Mouse (Mus musculus) c-Kit-positive CD71-positive TER-119-positive erythroid progenitor cells, embryonic 14.5 days (primary cell): ENCODE results near the gene Habp4.

ENCODE experiments used
- DNase-seq: peaks from one replicate; pipeline ENCODE4 v3.0.0-alpha.2; 2013; ENCODE audit warnings: low spot score

The Habp4 gene

DNA sequence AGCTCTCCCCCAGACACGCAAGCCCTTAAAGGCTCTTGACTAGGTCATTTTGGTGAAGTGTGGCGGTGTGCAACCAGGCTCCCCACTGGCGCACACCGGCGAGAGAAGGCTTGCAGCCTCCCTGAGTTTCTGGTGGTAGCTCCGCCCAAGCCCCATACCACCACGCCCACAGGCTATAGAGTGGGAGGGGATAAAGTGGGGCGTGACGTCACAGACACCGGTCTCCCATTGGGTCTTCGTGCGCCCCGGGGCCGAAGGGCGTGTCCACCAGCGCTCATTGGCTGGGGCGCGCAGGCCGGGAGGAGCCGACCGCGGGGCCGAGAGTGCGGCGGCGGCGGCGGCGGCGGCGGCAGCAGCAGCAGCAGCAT is at the start of gene Habp4:
TSS of gene Habp4 (plus strand) at position 277 of the 368 bp plus-strand sequence.
- DNase-seq: peak; percentile 98

DNA sequence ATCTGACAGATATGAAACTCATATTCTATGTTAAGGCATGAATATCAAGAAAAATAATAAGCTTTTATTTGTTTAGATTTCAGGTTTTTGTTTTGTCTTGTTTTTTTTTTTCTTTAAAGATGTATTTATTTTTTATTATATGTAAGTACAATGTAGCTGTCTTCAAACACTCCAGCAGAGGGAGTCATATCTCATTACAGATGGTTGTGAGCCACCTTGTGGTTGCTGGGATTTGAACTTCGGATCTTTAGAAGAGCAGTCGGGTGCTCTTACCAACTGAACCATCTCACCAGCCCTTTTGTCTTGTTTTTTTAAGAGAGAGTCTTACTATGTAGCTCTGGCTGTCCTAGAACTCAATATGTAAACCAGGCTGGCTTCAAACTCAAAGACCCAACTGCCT is 44.2 kb upstream of the Habp4 start:
- DNase-seq: no peak

DNA sequence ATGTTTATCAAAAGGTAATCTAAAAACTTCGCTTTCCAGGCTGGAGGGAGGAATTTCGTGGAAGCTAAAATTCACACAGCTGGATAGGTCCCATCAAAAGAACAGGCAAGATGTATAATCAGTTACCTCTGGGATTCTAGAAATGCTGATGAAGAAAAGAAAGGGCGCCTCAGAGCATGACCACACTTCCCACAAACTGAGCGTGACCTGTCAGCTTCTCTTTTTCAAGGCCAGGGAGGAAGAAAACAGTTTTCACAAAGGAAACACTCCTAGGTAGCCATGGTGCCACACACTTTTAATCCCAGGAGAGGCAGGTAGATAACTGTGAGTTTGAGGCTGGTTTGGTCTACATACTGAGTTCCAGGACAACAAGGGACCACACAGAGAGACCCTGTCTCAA is 40.9 kb upstream of the Habp4 start:
- no peak for DNase-seq

DNA sequence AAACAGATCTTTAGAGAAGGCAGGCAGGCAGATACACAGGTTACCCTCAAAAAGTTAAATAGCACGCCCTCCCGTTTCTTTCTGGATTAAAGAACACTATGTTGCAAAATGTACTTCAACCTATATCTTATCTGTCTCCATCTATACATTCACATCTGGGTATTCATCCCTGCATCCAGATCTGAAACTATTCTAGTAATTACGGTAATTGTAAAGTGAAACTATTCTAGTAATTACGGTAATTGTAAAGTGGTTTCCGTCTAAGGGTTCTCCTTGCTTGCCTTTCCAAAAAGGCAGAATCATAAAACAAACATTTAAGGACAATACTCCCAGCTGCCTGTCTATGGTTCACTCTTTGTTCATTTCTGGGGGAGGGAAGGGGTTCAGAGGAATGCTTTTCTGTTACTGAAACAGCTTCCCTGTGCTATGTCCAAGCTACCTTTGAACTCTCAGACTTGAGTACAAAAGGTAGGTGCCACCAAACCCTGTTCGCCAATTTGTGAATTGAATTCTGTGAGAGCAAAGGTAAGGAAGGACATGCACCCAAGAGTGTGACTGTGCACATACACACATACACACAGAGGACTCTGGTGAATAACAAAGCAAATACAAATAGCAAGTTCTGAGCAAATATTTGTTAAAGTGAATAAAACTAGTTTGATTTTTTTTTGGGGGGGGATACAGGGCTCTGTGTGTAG is 38.0 kb upstream of the Habp4 start:
- no peak for DNase-seq

DNA sequence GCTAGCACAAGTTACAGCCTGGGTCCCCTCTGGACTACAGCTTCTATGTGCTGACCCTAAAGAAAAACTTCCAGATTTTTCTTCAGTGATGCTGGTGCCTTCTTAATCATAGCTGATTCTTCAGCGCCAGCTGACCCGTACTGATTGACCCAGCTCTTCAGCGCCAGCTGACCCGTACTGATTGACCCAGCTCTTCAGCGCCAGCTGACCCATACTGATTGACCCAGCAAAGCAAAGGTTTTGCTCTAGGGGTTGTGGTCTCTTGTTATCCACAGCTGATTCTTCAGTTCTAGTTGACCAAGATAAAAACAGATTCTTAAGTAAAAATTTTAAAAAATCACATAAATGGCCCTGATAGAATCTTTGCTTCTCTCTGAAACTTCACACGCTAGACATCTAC is 36.7 kb upstream of the Habp4 start:
- no peak for DNase-seq

DNA sequence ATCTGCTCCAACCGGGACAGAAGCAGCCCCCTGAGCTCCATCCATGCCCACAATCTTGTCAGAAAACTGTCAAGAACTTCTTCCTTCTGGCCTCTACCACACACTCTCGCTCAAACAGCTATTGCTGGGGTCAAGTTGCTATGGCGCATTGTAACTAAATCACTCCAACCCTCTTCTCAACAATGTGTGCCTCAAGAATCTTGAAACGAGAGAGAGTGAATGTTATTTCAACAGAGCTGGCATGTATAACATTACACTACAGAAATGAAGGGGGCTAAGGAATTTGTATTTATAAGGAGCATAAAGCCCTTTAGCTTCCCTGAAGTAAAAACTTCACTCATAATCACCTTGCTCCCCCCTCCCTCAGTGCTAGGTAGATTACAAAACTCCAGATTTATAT is 35.3 kb upstream of the Habp4 start:
- no peak for DNase-seq

DNA sequence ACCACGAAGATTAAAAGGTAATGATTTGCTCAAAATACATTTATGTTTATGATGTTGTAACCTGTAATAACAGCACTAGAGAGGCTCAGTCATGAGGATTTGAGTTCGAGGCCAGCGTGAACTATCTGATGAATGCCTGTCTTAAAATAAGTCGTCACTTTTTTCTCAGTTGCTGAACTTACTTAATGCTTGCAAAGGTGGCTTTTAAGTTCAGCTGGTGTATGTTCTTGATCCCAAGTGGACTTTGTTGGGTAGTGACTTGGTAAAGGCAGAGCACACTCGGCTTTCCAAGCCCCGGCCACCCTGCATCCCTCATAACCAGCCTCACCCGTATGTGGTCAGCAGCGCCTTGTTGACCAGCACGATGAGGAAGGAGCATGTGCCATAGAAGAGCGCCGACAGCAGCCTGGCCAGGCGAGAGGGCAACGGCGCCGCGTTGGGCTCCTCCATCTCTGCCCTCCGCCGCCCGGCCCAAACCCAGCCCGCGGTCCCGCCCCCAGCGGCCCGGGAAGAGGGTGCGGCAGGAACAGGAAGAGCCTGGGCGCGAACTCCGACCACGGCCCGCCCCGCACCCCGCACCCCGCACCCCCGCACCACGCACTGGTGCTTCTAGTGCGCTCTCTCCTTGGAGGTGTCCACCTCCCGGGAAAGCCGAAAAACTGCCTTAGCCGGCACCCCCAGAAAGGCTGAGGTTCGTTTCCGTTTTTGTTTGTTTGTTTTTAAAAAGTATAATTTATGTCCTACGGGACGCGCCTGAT is 32.6 kb upstream of the Habp4 start, which contains the start of gene Slc35d2:
TSS of gene Slc35d2 (minus strand) at position 511 of the 758 bp plus-strand sequence.
- DNase-seq: no peak

DNA sequence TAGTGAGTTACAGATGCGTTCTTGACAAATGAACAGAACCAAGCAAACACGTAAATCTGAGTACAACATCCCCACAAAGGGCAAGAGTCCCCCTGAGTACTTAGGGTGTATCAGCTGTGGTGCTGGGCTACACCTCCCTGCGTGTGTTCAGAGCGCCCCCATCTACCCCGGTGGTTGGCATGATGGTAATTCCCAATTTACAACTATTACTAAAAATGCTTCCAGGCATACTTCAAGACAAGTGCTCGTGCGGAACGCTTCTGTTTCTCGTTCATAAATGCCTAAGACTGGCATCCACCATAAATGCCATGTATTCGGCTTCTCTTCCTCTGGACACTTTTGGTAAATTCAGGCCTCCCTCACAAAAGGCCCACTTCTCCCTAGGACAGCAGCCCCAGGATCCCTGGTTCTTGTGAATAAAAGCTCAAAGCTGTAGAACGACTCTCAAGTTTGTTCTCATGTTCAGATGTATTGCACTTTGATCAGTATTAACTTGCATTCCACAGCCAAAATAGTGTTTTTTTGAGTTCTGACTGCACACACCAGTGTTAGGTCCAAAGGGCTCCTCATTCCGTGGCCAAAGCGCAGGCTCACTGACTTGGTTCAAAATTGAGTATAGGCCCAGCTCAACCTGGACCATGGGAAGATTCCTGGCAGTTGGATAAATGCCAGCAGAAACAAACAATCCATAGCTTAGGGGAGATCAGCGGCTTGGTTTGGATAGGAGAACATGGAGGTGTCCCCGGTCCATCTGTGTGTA is 31.8 kb upstream of the Habp4 start:
- DNase-seq: no peak

DNA sequence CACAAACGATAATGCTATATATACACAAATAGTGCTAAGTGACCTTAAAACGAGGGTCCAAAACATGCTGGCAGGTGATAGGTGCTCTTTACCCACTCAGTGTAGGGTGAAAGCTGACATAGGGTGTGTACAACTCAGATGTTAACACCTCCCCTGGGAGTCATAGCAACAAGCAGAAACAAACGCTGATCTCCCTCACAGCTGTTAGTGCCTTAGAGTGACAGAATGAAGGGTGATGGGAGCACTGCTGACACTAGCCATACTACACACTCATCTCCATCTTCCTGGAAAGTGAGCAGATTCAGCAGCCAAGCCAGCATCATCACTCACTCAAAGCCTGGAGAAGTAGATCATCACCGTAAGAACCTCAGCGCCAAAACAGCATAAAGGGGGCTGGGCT is 11.5 kb upstream of the Habp4 start:
- DNase-seq: no peak

DNA sequence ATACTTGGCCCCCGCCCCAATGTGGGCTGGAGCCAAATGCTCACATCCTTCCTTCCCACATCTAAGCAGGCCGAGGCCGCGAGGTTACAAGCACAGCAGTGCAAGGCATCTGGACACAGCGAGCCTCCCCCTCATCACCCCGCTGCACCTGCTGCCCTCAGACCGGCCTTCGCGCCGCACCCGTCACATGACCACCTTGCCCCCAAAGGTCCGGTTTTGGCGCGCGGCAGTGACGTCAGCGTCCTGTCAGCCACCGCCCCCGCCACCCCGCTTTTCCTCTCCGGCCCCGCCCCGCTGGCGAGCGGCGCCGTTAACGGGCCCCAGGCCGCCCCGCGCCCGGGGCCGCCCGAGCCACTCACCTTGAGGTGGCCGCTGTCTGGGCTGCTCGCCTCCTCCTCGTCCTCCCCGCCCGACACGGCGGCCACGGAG is 9.4 kb upstream of the Habp4 start:
- DNase-seq: peak; percentile 82

DNA sequence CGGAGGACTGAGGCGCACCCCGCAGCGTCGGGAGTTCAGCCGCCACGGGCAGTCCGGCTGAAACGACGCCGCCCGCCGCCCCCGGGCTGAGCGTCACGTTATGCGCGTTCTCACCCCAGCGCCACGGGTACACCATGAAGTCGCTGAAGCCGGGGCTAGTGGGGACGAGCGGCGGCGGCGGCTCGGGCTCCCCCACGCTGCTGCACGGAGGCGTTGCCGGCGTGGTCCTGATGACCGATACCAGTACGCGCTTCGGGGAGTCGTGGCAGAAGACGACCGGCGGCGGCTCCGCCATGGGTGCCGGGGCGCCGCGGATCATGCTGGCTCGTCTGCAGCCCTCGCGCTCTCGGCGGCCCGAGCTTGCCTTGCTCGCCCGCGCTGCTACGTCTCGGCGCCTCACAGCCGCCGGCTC is 8.9 kb upstream of the Habp4 start:
- no peak for DNase-seq

DNA sequence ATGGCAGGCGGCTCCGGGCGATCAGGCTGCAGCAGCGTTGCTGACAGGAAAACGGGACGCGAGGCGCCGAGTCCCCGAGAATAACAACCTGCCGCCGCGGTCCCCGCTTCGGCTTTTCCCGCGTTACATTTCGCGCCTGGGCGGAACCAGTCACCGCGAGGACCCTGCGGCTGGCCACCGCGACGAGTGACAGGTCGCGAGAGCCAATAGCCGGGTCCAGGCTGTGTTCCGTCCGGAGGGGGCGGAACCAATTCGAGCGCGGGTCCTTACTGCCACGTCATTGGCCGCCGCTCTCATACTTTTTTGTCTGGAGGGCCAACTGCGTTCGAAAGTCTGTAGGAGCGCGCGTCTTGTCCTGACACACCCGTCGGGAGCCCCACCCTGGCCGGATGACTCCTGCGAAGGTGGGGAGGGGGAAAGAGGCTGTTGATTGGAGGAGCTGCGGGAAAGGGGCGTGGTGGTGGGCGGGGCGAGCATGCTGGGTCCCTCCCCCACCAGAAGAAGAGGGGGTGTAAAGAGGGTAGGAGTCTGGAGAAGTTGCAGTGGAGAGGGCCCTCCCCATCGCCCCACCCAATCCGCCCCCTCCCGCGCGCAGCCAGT is 8.4 kb upstream of the Habp4 start, which contains the start of gene Zfp367:
TSS of gene Zfp367 (minus strand) at position 120 of the 600 bp plus-strand sequence.
- DNase-seq: peak; percentile 97

DNA sequence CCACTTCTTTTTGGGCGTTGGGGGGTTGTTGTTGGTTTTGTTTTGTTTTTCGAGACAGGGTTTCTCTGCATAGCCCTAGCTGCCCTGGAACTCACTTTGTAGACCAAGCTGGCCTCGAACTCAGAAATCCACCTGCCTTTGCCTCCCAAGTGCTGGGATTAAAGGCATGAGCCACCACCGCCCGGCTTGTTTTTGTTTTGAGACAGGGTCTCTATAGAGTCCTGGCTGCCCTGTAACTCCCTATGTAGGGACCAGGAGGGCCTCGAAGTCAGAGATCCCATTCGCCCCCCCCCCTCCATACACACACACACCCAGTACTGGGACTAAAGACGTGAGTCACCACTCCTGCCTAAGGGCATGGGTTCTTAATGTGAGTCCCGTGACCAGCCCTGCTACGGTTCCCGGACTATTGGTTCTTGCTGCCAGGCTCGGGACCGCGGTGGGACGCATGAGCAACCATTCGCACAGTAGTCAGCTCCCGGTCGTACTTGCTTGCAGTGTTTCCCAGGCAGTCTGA is 7.8 kb upstream of the Habp4 start:
- peak; percentile 37 for DNase-seq

DNA sequence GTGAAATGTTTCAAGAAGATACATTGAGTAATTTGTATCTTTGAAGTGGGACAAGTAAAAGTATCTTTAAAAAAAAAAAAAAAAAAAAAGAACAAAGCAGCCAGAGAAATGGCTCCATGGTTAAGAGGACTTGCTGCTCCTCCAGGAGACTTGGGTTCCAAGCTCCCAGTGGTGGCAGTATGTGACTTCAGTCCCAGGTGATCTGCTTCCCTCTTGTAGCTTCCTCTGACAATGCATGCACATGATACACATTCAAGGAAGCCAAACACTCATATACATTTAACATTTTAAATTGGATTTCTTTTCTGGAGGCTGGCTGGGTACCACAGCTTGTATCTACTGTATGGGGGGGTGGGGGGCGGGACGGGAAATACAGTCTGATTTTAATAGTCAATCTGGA is 7.0 kb upstream of the Habp4 start:
- DNase-seq: no peak

DNA sequence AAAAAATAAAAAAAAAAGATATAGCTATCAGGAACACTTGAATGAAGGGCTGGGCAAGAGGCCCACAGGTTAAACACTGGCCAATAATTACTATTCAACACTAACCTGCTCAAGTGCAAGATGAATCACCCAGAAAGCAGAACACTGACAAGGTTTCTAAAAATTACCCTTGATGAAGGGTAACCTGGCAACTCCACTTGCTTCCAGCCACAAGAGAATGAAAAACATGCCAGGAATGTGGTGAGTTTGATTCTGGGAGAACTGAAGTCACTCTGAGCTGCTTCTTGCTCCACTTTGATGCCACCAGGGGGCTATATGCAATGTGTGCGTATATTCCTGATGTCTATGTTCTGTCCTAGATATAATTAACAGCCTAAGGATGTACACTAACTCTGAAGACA is 6.5 kb upstream of the Habp4 start:
- DNase-seq: no peak

DNA sequence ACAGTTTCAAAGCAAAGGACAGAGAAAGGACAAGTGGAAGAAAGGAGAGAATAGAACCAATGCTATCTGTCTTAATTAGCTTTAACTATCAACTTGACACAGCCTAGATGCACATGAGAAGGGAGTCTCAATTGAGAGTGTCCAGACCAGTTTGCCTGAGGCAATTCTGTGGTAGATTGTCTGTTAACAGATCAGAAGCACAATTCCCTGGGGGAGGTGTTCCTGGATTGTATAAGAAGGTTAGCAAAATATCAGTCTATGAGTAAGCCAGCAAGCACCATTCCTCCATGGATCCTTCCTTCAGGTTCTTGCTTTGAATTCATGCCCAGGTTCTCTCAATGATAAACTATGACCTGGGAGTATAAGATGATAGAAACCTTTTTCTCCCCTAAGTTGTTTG is 4.7 kb upstream of the Habp4 start:
- DNase-seq: no peak

DNA sequence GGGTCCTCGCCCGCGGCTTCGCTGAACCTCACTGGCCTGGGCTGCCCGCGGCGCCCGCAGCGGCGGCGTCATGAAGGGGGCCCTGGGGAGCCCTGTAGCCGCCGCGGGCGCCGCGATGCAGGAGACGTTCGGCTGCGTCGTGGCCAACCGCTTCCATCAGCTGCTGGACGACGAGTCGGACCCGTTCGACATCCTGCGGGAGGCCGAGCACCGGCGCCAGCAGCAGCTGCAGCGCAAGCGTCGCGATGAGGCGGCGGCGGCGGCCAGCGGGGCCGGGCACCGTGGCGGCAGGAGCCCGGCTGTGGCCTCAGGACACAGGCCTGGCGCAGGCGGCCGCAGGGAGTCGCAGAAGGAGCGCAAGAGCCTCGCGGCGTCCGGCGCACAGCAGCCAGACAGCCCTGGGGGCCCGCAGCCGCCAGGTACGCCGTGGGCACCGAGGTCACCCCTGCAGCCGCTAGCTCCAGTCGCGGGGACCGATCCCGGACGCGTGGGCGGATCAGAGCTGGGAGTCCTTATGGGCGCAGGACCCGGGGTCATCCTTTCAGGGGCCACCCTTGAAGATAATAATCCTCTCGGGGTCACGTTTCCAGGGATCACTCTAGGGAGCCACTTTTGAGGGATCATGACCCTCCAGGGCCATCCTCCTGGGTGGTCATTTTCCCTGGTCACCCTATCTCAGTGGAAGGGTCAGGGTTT is 440 bp downstream of the Habp4 start:
- DNase-seq: no peak

DNA sequence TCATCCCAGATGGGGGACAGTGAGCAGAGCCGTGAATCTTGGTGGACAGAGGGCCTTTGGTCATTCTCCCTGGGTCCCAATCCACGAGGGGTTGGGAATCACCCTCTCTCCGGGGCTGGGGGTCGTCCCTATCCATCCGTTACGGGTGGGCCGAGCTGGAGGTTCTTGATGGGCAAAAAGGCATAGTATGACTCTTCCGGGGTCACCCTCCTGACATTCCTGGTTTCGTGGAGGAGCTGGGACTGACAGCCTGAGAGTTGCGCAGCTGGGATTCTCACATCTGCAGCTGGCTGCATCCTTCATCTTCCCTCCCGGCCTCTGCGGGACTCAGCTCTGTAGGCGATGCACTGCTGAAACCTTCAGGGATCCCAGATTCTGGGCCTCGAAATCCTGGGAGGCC is 1.0 kb downstream of the Habp4 start:
- no peak for DNase-seq

DNA sequence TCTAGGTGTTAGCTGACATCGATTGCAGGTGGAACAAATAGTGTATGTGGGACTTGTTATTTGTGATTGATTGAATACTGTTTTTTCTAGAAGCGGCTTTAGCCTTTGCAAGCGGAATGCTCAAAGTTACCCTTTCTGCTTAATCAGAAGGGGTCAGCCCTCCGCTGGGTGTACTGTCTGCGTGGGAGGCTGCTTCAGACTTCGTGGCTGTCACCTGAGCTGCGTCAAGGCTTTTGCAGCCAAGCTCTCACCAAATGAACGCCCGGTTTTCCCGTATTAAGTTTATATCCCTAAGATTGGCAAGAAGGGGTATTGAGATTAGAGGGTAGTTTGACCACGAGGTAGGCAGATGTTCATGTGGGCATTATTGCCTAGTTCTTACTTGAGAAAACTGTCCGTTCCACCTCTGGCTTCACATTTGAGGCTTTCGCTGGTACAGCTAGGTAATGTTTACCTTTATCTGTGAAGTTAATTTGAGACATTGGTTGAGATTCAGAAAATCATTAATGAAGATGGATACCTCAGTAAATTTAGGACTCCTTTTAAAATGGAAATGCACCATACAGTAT is 1.6 kb downstream of the Habp4 start:
- DNase-seq: no peak

DNA sequence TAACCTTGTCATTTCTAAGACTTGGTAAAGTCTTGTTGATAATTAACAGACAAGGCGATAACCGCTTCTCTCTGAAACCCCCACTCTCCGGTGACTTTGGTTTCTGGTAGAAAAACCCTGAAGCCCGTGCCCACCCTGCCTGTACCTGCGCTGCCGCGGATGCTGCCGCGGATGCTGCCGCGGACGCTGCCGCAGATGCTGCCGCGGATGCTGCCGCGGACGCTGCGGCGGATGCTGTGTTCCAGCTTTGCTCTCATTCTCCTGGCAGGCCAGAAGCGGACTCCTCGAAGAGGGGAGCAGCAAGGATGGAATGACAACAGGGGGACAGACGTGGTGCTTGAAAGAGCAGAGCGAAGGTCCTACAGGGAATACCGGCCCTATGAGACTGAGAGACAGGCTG is 8.1 kb downstream of the Habp4 start:
- DNase-seq: no peak

DNA sequence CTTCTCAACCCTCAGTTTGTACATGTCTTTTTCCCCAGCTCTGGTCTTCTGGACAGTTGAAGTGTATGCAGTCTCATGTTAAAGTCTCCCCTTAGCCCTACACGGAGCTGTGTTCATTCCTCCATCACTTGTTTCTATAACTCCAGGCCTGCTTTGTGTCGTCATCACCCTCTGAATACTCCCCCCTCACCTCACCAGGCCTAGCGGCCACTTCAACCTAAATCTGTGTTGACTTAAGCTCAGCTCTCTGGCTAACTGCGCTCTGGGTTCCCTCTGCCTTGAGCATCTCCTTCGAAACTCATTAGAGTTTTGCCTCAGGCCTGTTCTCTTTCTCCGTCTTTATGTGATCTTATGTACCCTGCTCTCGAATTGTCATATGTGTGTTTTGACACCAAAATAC is 16.4 kb downstream of the Habp4 start:
- DNase-seq: no peak
